Mouse (Mus musculus): ENCODE measurements at regions not wholly inside any gene's neighbourhood (a gene's known extent, or its start where the extent isn't known, plus 50 kb on each side); places are given as distances from the start of the nearest gene placed in this dataset.
"Not testable (repeated sequence)": the region's sequence is repeated elsewhere in the genome, so short reads cannot be mapped to it uniquely, and the experiment has no call there.

GRCm38 (mm10) chr13:58663316-58663715 lies 52.6 kb upstream of the Slc28a3 start:
- DNase-seq = peak; percentile 49

GRCm38 (mm10) chr13:58668664-58669063 lies 58.0 kb upstream of the Slc28a3 start:
- no peak for DNase-seq

GRCm38 (mm10) chr13:58670206-58670605 lies 59.5 kb upstream of the Slc28a3 start:
- DNase-seq = no peak

GRCm38 (mm10) chr13:58675611-58676010 lies 64.9 kb upstream of the Slc28a3 start:
- DNase-seq = not testable (repeated sequence)

GRCm38 (mm10) chr13:58677521-58677920 lies 66.8 kb upstream of the Slc28a3 start:
- DNase-seq = no peak

GRCm38 (mm10) chr13:58679663-58680062 lies 69.0 kb upstream of the Slc28a3 start:
- no peak for DNase-seq

GRCm38 (mm10) chr13:58686822-58687221 lies 76.1 kb upstream of the Slc28a3 start:
- DNase-seq = no peak

- DNase-seq = no peak
Observed at GRCm38 (mm10) chr13:58687609-58688008, 76.9 kb upstream of the Slc28a3 start.

- DNase-seq = no peak
Observed at GRCm38 (mm10) chr13:58688249-58688648, 77.6 kb upstream of the Slc28a3 start.

GRCm38 (mm10) chr13:58694703-58695102 lies 84.0 kb upstream of the Slc28a3 start:
- DNase-seq = no peak

GRCm38 (mm10) chr13:58695964-58696363 lies 85.3 kb upstream of the Slc28a3 start:
- DNase-seq = no peak

GRCm38 (mm10) chr13:58700021-58700420 lies 89.3 kb upstream of the Slc28a3 start:
- DNase-seq = no peak

- DNase-seq = no peak
Observed at GRCm38 (mm10) chr13:58704141-58704540, 93.5 kb upstream of the Slc28a3 start.

GRCm38 (mm10) chr13:58716584-58716983 lies 89.8 kb upstream of the Ntrk2 start:
- DNase-seq = no peak

GRCm38 (mm10) chr13:58730500-58731105 lies 75.8 kb upstream of the Ntrk2 start:
- DNase-seq = no peak

GRCm38 (mm10) chr13:58732776-58733175 lies 73.6 kb upstream of the Ntrk2 start:
- no peak for DNase-seq

GRCm38 (mm10) chr13:58733615-58734014 lies 72.8 kb upstream of the Ntrk2 start:
- DNase-seq = no peak

GRCm38 (mm10) chr13:58735577-58735976 lies 70.8 kb upstream of the Ntrk2 start:
- DNase-seq = no peak

GRCm38 (mm10) chr13:58740731-58741130 lies 65.6 kb upstream of the Ntrk2 start:
- DNase-seq = no peak

- no peak for DNase-seq
Observed at GRCm38 (mm10) chr13:58746056-58746455, 60.3 kb upstream of the Ntrk2 start.

GRCm38 (mm10) chr13:58747685-58748084 lies 58.7 kb upstream of the Ntrk2 start:
- no peak for DNase-seq

- DNase-seq = no peak
Observed at GRCm38 (mm10) chr13:58756125-58756524, 50.2 kb upstream of the Ntrk2 start.

Data from heart, postnatal 4 days (tissue).